Mouse (Mus musculus) hindbrain, embryonic 12.5 days (tissue): ENCODE data around the gene Cracr2b. TPM values are rescaled to one million over a fixed set of nuclear protein-coding genes. Genes with fewer than 3 reads are reported as not detected.

ENCODE experiments used
- polyA plus RNA-seq: library from polyadenylated mRNA; unstranded; fragments of >200 nt; fragmentation: Nextera tagmentation; extraction: Ambion mirVana; gene quantifications from 2 replicates; pipeline ENCODE4 v1.2.1, GENCODE M21; 2016

The Cracr2b gene
- polyA plus RNA-seq, 1 experiment from 2014 or later: 7.7 TPM

Other genes with a start within 250 kb of the Cracr2b start
- 3.3 and 3.9 TPM in 2 replicates for gene Lmntd2, start 247.0 kb upstream of the Cracr2b start, polyA plus RNA-seq
- 34.7 and 35.6 TPM in 2 replicates for gene Rassf7, start 245.2 kb upstream of the Cracr2b start, polyA plus RNA-seq
- 95.5 and 99.3 TPM in 2 replicates for gene Phrf1, start 232.3 kb upstream of the Cracr2b start, polyA plus RNA-seq
- gene Irf7, start 194.6 kb upstream of the Cracr2b start, polyA plus RNA-seq: 1.1 and 1.5 TPM in 2 replicates
- gene Cdhr5, start 184.3 kb upstream of the Cracr2b start, polyA plus RNA-seq: not detected in 2 replicates
- 2.4 and 2.7 TPM in 2 replicates for gene Sct, start 182.0 kb upstream of the Cracr2b start, polyA plus RNA-seq
- gene Drd4, start 169.1 kb upstream of the Cracr2b start, polyA plus RNA-seq: 0.81 and 0.86 TPM in 2 replicates
- 96.5 and 96.6 TPM in 2 replicates for gene Deaf1, start 133.4 kb upstream of the Cracr2b start, polyA plus RNA-seq
- gene Tmem80, start 133.4 kb upstream of the Cracr2b start, polyA plus RNA-seq: 60.5 and 66.9 TPM in 2 replicates
- 2.6 and 2.7 TPM in 2 replicates for gene Eps8l2, start 122.2 kb upstream of the Cracr2b start, polyA plus RNA-seq
- gene Taldo1, start 68.9 kb upstream of the Cracr2b start, polyA plus RNA-seq: 352 and 355 TPM in 2 replicates
- gene Gatd1, start 47.0 kb upstream of the Cracr2b start, polyA plus RNA-seq: 52.2 and 54.1 TPM in 2 replicates
- 27.9 and 30.9 TPM in 2 replicates for gene Cend1, start 31.6 kb upstream of the Cracr2b start, polyA plus RNA-seq
- 54.8 and 62.1 TPM in 2 replicates for gene Slc25a22, start 23.2 kb upstream of the Cracr2b start, polyA plus RNA-seq
- 10.8 and 11.6 TPM in 2 replicates for gene Pidd1, start 17.1 kb upstream of the Cracr2b start, polyA plus RNA-seq
- 801 and 888 TPM in 2 replicates for gene Rplp2, start 13.7 kb upstream of the Cracr2b start, polyA plus RNA-seq
- gene Pnpla2, start 5.9 kb upstream of the Cracr2b start, polyA plus RNA-seq: 16.2 and 19.1 TPM in 2 replicates
- 14.4 and 17.3 TPM in 2 replicates for gene Cd151, start 6.3 kb downstream of the Cracr2b start, polyA plus RNA-seq
- 62.0 and 69.0 TPM in 2 replicates for gene Polr2l, start 14.0 kb downstream of the Cracr2b start, polyA plus RNA-seq
- 30.1 and 31.1 TPM in 2 replicates for gene Tspan4, start 14.1 kb downstream of the Cracr2b start, polyA plus RNA-seq
- gene Chid1, start 78.8 kb downstream of the Cracr2b start, polyA plus RNA-seq: 31.8 and 32.1 TPM in 2 replicates
- 114 and 117 TPM in 2 replicates for gene Ap2a2, start 101.1 kb downstream of the Cracr2b start, polyA plus RNA-seq
- gene Muc6, start 194.2 kb downstream of the Cracr2b start, polyA plus RNA-seq: 0.17 and 0.30 TPM in 2 replicates
- gene Muc2, start 229.2 kb downstream of the Cracr2b start, polyA plus RNA-seq: 0.19 and 0.79 TPM in 2 replicates